Mouse (Mus musculus): ENCODE measurements around the gene Gdap1l1.

Gdap1l1 gene

DNA sequence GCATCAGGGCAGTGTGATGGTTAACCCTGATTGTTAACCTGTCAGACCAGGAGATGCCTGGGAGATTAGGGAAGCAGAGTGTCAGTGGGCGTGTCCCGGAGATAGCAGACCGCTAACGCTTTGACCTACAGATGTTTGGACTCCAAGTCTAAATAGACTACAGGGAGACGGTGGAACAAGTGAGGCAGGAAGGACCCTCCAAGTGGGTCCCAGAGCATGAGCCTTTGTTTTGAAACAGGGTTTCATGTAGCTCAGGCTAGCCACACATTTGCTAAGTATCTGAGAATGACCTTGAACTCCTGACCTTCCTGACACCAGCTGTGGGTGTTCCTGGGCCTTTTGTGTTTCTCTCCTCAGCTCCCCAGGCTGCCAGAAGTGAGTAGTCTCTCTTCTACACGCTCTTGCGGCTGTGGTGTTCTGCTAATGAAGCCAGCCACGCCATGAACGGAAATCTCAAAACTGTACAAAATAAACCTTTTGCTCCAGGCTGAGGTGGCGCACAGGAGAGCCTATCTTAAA is 25.0 kb downstream of the Gdap1l1 start:
- no peak for DNase-seq (ENCODE audit: low read depth, low spot score)

- no peak for DNase-seq (ENCODE audit: low read depth, low spot score)
These were observed 25.7 kb downstream of the Gdap1l1 start for GRCm38 (mm10) chr2:163463998-163464397.

DNA sequence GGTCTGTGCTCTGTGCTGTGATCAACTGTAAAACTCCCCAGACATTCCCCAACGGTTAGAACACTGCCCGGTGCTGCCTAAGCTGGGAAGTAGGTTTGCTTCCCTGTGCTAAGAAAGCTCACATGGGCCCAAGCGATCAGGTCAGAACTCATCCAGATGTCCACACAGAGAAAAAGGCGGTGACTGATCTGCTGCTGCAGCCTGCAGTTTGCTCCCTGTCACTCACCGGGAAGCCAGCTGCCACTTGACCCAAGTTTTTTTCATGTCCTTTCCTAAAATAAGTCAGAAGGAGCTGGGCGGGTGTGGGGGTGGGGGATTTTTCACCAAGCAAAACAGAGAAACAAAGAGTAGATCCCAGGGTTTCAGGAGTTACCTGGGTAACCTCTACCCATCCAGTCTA is 26.3 kb downstream of the Gdap1l1 start:
- no peak for DNase-seq (ENCODE audit: low read depth, low spot score)

GRCm38 (mm10) chr2:163466771-163467170 is 28.5 kb downstream of the Gdap1l1 start:
- no peak for DNase-seq (ENCODE audit: low read depth, low spot score)

DNA sequence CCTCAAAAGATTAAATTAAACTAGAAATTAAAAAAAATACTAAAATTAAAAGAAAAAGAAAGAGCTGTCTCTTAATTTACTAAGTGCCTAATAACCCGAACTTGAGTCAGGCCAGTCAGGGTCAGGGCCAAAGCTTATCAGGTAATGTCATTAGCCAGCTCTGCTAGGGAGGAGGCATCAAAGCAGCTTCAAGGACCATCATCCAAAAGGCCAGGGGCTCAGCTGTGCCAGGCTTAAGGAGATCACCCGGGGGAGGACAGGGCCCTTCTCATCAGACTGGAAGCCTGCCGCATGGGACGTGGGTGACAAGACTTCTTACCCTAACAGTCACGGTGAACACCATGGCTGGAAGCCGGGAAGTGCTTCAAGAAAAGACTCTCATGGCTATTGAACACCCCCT is 29.3 kb downstream of the Gdap1l1 start:
- no peak for DNase-seq (ENCODE audit: low read depth, low spot score)

DNA sequence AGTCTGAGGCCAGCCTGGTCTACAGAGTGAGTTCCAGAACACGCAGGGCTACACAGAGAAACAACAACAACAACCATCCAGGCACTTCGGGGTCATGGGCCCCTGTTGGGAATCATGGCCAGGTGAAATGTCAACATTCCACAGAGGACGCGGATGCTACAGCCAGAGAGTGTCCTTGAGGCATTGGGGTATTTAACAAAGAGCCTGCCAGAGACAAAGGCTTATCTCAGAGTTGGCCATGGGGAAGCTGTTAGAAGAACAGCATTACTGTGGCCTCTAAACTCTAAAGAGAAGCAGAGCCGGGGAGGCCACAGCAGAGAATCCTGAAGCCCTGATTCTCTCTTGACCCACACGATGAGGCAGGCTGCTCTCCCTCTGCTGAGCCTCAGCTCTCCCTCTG is 30.6 kb downstream of the Gdap1l1 start:
- no peak for DNase-seq (ENCODE audit: low read depth, low spot score)

DNA sequence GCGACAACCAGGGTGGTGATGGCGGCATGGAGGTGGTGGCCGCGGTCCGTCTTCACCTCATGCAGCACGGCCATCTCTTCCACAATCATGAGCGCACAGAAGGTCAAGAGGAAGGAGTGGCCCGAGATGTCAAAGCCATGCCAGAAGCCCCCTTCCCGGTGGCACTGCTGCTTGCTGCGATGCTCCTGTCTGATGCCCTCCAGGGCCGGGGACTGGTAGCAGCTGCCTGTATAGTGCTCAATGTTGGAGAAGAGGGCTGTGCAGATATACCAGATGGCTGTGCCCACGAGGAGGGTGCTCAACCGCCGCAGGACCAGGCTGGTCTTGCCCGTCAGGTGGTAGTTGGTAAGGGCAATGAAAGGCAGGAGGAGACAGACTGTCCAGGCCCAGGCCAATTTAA is 31.4 kb downstream of the Gdap1l1 start:
- DNase-seq (ENCODE audit: low read depth, low spot score): no peak

GRCm38 (mm10) chr2:163471136-163471535 is 32.9 kb downstream of the Gdap1l1 start:
- no peak for DNase-seq (ENCODE audit: low read depth, low spot score)

GRCm38 (mm10) chr2:163471710-163472465 is 33.6 kb downstream of the Gdap1l1 start:
- no peak for DNase-seq (ENCODE audit: low read depth, low spot score)

DNA sequence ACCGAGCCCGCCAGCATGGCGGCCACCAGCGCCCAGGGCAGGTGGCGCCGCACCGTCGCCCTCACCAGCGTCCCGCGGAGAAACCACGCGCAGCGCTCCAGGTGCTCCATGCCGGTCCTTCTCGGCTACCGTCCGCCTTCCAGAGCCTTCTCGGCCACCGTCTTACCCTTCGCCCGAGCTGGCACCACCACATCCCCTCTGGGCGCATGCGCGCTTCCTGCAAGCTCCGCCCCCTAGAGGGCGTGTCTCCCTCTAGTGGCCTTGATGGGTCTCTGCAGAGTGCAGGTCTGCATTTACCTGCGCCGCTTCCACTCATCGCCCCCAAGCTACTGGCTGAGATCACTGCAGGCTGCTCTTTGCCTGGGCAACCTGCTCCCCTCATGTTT is 34.2 kb downstream of the Gdap1l1 start, which contains the start of gene Fitm2:
Fitm2 (minus strand) TSS at position 164 of the 386 bp plus-strand sequence.
- peak; percentile 99 for DNase-seq (ENCODE audit: low read depth, low spot score)

GRCm38 (mm10) chr2:163480191-163480825 is 42.0 kb downstream of the Gdap1l1 start:
- no peak for DNase-seq (ENCODE audit: low read depth, low spot score)

DNA sequence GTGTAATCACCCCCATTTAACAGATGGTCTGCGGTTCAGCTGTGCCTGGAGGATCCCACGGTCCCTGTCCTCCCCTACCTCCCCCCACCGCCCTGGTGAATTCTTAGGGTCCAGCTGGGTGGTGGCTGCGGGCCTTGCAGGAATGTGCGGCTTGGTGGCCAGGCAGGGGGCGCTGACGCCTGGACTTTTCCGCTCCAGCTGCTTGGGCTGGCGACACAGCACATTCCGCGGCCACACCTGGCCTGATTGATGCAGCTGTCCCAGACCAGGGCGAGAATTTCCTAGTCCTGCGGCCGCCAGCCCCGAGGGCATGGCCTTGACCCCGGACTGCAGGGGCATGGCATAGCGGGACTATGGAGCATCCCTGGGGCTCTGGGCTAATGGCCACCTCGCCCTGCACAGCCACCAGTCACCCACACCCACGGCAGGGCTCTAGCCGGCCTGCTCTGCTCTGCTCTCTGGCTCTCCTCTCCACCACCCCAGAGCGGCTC is 43.3 kb downstream of the Gdap1l1 start:
- DNase-seq (ENCODE audit: low read depth, low spot score): no peak

DNA sequence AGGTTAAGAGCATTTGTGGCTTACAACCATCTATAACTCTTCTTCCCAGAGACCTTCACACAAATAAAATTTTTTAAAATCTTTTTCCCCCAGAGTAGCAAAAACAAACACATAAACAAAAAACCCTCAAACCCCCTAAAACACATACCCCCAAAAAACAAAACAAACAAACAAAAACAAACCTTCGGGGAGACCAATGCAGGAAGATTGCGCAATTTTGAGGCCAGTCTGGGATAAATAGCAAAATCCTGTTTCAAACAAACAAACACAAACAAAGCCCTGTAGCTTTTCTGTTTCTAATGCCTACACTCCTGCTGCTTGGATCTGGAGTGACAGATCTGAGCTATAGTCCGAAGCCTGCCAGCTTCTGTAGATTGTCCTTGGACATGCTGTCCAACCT is 49.1 kb downstream of the Gdap1l1 start:
- no peak for DNase-seq (ENCODE audit: low read depth, low spot score)

- DNase-seq (ENCODE audit: low read depth, low spot score): no peak
These were observed 51.5 kb downstream of the Gdap1l1 start for GRCm38 (mm10) chr2:163489725-163490291.

DNA sequence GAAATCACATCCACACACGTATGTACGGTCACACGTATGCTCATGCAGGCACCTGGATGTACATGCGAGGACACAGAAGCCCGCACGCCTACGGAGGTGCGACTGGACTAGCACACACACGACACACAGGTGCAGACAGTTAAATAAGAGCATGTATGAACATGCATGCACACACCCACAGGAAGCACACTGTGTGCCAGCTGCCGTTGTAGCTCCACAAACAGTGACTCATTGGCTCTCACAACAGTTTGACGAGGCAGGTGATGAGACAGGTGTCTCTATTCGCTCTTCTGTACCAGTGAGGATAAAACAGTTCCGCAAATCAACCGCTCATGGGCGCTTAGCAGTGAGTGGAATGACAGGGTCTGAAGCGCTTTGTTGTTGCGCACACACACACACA is 52.4 kb downstream of the Gdap1l1 start:
- no peak for DNase-seq (ENCODE audit: low read depth, low spot score)

DNA sequence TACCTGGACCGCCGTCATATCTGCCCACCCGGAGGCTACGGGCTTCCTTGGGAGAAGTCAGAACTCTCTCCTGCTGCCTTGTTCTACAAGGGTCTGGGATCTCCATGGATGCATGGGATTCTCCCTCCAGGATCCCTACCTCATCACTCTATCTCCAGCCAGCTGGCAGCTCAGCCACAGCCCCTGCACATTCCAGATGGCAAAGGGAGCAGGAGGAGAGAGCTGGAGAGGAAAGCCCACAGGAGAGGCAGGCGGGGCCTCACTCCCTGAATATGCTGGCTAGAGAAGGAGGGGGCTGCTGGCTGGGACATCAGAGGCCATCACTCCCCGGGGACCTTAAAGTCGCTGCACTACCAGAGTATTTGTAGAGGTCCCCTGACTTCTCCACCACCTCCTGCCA is 53.1 kb downstream of the Gdap1l1 start:
- DNase-seq (ENCODE audit: low read depth, low spot score): no peak

- no peak for DNase-seq (ENCODE audit: low read depth, low spot score)
These were observed 53.7 kb downstream of the Gdap1l1 start, which contains the start of gene R3hdml for GRCm38 (mm10) chr2:163492018-163492417. R3hdml (plus strand) TSS chr2:163492318.

DNA sequence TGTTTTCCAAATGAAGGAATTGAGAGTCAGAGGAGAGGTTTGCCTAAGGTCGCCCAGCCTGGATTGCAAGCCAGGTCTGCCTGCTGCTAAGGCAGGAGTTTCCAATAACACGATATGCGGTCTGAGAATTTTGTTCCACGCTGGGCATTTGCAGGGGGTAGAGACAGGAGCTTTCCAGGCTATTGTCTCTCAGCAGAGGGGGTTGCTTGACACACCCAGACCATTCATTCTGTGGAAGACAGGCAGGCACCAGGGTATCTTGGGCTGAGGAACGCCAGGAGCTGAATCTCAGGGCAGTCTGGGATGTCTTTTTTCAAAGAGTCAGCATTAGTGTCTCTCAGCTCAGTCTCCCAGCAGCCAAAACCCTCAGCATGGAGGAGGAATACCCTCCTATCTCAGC is 54.8 kb downstream of the Gdap1l1 start:
- no peak for DNase-seq (ENCODE audit: low read depth, low spot score)

DNA sequence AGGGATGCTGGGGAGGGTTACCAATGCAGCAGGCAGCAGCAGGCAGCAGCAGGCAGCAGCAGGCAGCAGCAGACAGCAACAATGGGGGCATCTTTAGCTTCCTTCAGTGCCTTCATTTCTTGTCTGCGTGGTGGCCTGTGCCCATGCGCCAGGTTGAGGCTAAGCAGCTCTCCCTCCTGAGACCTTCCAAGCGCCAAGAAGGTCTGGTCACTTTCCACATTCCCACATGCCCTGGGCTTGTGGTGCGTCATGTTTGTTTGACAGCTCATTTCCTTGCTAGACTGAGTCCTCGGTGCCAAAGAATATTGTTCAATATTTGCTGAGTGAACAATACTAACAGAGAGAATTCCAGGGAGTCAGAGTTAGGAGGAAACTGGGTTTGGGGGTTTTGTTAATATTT is 55.7 kb downstream of the Gdap1l1 start:
- no peak for DNase-seq (ENCODE audit: low read depth, low spot score)

- no peak for DNase-seq (ENCODE audit: low read depth, low spot score)
These were observed 56.2 kb downstream of the Gdap1l1 start for GRCm38 (mm10) chr2:163494456-163494855.

DNA sequence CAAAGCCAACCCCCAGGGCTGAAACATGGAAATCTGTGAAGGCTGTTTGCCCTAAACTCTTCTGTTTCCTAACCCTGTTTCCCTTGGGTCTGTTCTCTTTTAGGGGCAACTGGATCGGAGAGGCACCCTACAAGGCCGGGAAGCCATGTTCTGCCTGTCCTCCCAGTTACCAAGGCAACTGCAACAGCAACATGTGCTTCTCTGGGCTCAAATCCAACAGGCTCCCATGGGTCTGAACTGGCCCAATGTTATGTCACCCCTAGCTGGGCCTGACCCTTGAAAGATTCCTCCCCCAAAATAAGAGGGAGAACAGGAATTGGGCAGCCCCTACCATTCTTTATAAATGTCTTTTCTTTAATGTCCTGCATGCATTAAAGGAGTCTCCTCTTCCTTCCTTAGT is 63.9 kb downstream of the Gdap1l1 start:
- DNase-seq (ENCODE audit: low read depth, low spot score): no peak

DNA sequence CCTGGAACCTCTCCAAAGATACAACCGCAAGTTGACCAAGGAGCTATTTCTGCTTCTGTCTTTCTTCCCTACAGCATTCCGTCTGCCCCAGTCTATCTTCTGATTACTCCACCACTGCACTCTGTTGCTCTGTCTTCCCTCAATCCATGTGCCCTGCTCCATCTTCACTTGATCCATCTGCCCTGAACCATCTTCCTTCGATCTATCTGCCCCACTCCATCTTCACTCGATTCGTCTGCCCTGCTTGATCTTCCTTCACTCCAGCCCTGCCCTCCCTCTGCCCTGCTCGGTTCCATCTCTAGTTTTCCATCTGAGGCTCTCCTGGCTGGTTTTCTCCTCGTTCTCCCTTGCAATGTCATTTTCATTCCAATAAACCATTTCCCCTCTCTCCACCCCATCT is 64.9 kb downstream of the Gdap1l1 start:
- DNase-seq (ENCODE audit: low read depth, low spot score): no peak
